Mouse (Mus musculus) neural tube, embryonic 11.5 days (tissue): ENCODE data around the gene Cbx4. TPM values are rescaled to one million over a fixed set of nuclear protein-coding genes. Genes with fewer than 3 reads are reported as not detected.
"Not testable (repeated sequence)": the region's sequence is repeated elsewhere in the genome, so short reads cannot be mapped to it uniquely, and the experiment has no call there.

ENCODE experiments used
- ATAC-seq: fragments of 200-750 bp; cut with Nextera tagmentation; 2 replicates; pipeline ENCODE4 v1.8.0; 2017; ENCODE audit warnings: moderate number of reproducible peaks, mild to moderate bottlenecking, moderate TSS enrichment, moderate library complexity; ENCODE audit not compliant: insufficient read depth, low FRiP score, low TSS enrichment
- DNase-seq: peaks from one replicate; pipeline ENCODE4 v3.0.0-alpha.2; 2015; ENCODE audit warnings: low spot score
- H3K27ac ChIP-seq: fragments of 300-500 bp; sonication (generic); 2 replicates; pipeline ENCODE4 v1.5.1; 2014; ENCODE audit warnings: low read depth, mild to moderate bottlenecking, low read length
- H3K27me3 ChIP-seq: fragments of 300-500 bp; sonication (generic); 2 replicates; pipeline ENCODE4 v1.6.1; 2014; ENCODE audit warnings: mild to moderate bottlenecking, low read length, mixed read lengths; ENCODE audit not compliant: control insufficient read depth, insufficient read depth
- H3K36me3 ChIP-seq: fragments of 300-500 bp; sonication (generic); 2 replicates; pipeline ENCODE4 v1.6.1; 2014; ENCODE audit warnings: mild to moderate bottlenecking, low read length, moderate library complexity, mixed read lengths; ENCODE audit not compliant: control insufficient read depth, insufficient read depth
- H3K4me1 ChIP-seq: fragments of 300-500 bp; sonication (generic); 2 replicates; pipeline ENCODE4 v1.6.1; 2014; ENCODE audit warnings: low read length, mixed read lengths; ENCODE audit not compliant: control insufficient read depth, insufficient read depth
- H3K4me2 ChIP-seq: fragments of 300-500 bp; sonication (generic); 2 replicates; pipeline ENCODE4 v1.6.1; 2014; ENCODE audit warnings: low read depth, mild to moderate bottlenecking, moderate library complexity
- H3K4me3 ChIP-seq: fragments of 300-500 bp; sonication (generic); 2 replicates; pipeline ENCODE4 v1.5.1; 2014; ENCODE audit warnings: low read depth, low read length
- H3K9ac ChIP-seq: fragments of 300-500 bp; sonication (generic); 2 replicates; pipeline ENCODE4 v1.6.1; 2014; ENCODE audit warnings: mild to moderate bottlenecking, low read length
- H3K9me3 ChIP-seq: fragments of 300-500 bp; sonication (generic); 2 replicates; pipeline ENCODE4 v1.6.1; 2016; ENCODE audit warnings: low read length; ENCODE audit not compliant: control insufficient read depth
- WGBS: fragments of 180-500 bp; shearing (Covaris S2); extraction: QIAGEN DNeasy Blood & Tissue Kit; methylation state at CpG from one replicate; pipeline ENCODE4 v1.1.7; 2014; 5-methylcytosine and 5-hydroxymethylcytosine counted together
- polyA plus RNA-seq: library from polyadenylated mRNA; unstranded; fragments of >200 nt; fragmentation: Nextera tagmentation; extraction: Ambion mirVana; gene quantifications from 2 replicates; pipeline ENCODE4 v1.2.1, GENCODE M21; 2014

Cbx4 gene
- polyA plus RNA-seq, 1 experiment from 2014 or later = 6.1 TPM

DNA sequence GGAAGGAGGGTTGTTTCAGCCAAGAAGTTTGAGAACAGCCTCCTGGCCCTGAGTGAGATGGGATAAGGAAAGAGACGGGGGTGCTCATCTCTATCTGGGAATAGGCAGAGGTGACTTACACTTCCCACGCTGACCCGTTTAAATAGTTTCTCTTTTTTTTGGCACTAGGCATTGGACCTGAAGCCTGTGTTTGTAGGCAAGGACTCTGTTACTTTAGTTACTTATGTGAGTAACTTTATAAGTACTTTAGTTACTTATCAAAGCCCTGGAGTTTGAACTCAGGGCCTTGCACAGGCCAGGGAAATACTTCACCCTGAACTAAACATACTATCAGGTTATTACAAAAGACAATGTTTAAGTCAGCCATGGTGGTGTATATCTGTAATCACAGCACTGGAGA is 18.0 kb upstream of the Cbx4 start:
- H3K9ac ChIP-seq = no peak overlapping the region
- no peaks in the 10 kb centered on the region for H3K27me3 ChIP-seq
- H3K27ac ChIP-seq = no peak overlapping the region
- no peak overlapping the region for H3K4me2 ChIP-seq
- no peak overlapping the region for H3K4me3 ChIP-seq
- H3K4me1 ChIP-seq = no peaks in the 10 kb centered on the region; the same call in 1 of the 2 replicates
- H3K36me3 ChIP-seq = no peaks in the 10 kb centered on the region
- WGBS = 93% methylated on average over 3 of the region's 3 CpGs
- ATAC-seq (no peak), DNase-seq (no peak)
- H3K9me3 ChIP-seq = no peaks in the 10 kb centered on the region

DNA sequence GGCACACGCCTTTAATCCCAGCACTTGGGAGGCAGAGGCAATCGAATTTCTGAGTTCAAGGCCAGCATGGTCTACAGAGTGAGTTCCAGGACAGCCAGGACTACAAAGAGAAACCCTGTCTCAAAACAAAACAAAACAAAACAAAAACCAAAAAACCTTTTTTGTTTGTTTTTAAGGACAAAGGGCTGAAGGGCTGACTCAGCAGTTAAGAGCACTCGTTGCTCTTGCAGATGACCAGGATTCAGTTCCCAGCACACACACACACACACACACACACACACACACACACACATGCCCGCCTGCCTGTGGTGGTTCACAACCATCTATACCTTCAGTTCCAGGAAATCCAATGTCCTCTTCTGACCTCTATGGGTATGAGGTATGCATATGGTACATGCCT is 14.3 kb upstream of the Cbx4 start:
- not testable (repeated sequence) for H3K9me3 ChIP-seq, H3K27me3 ChIP-seq, H3K4me3 ChIP-seq, DNase-seq, H3K36me3 ChIP-seq, H3K27ac ChIP-seq, H3K4me1 ChIP-seq, H3K4me2 ChIP-seq, H3K9ac ChIP-seq, ATAC-seq
- WGBS = 73% methylated on average over 4 of the region's 4 CpGs

DNA sequence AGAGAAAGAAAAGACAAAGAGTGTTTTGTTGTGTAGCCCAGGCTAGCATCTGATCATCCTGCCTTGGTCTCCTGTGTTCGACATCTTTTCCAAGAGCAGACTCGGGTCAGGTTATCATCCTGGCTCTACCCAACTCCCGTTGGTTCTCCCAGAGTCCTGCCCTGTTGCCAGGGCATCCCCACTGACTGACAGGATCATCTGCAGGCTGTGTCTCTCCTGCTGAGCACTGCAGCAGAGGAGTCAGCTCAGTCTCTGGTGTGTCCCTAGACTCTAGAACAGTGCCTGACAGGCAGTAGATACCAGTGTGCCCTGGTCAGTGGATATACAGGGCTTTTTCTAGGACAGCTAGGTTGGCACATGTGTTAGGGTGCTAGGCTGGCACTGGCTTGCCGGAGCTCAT is 12.2 kb upstream of the Cbx4 start:
- WGBS = 60% methylated on average over 4 of the region's 4 CpGs
- H3K9me3 ChIP-seq = no peaks in the 10 kb centered on the region
- DNase-seq (no peak), ATAC-seq (no peak)
- no peak overlapping the region for H3K9ac ChIP-seq
- H3K4me3 ChIP-seq = no peak overlapping the region
- 0 out of 2 replicates have a peak, but pooled peaks cover 3% of the 10 kb centered on the region for H3K27me3 ChIP-seq
- H3K4me2 ChIP-seq = no peak overlapping the region
- H3K4me1 ChIP-seq = no peaks in the 10 kb centered on the region
- no peaks in the 10 kb centered on the region for H3K36me3 ChIP-seq
- no peak overlapping the region for H3K27ac ChIP-seq

DNA sequence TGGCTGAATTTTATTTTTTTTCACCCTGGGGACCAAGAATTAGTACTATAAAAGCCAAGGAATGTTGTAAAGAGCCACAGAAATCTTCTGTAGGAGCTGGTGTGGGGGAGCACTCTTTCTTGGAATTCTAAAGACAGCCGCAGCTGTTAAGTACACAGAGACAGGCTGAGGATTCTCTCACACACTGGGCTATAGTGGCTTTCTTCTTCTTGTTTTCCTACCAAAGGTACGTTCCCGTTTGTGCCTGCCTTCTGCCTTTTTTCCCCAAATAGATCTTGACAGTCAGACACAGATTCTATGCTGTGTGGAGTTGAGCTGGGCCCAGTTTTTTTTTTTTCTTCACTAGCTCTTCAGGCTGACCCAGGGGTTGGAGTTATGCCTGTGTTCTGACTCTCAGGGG is 9.4 kb upstream of the Cbx4 start:
- no peaks in the 10 kb centered on the region for H3K9me3 ChIP-seq
- peaks cover 16% of the 10 kb centered on the region for H3K27me3 ChIP-seq
- H3K4me1 ChIP-seq = peaks cover 8% of the 10 kb centered on the region
- no peak overlapping the region for H3K27ac ChIP-seq
- H3K9ac ChIP-seq = no peak overlapping the region
- no peaks in the 10 kb centered on the region for H3K36me3 ChIP-seq
- DNase-seq (no peak), ATAC-seq (no peak)
- no peak overlapping the region for H3K4me3 ChIP-seq
- no peak overlapping the region for H3K4me2 ChIP-seq
- 45% methylated on average over 3 of the region's 3 CpGs for WGBS

DNA sequence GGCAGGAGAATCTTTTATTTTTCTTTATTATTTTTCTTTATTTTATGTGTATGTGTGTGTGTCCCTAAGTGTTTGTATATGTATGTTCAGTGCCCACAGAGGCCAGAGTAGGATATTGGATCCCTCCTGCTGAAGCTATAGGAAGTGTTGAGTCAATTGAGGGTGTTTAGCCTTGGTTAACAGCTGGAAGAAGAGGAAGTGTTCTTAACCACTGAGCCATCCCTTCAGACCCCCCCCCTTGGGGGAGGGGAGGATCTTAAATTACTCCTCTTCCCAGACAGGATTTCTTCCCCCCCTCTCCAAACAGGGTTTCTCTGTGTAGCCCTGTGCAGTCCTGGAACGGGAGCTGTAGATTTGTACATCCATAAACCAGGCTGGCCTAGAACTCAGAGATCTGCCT is 7.3 kb upstream of the Cbx4 start:
- DNase-seq (no peak), ATAC-seq (no peak)
- Histone ChIP-seq H3K4me2 (no peak overlapping the region), H3K27ac (no peak overlapping the region), H3K4me3 (no peak overlapping the region), H3K9me3 (no peaks in the 10 kb centered on the region), H3K4me1 (peaks cover 20% of the 10 kb centered on the region), H3K9ac (no peak overlapping the region), H3K27me3 (peaks cover 37% of the 10 kb centered on the region), H3K36me3 (no peaks in the 10 kb centered on the region)
- 63% methylated on average over 1 of the region's 1 CpGs for WGBS

DNA sequence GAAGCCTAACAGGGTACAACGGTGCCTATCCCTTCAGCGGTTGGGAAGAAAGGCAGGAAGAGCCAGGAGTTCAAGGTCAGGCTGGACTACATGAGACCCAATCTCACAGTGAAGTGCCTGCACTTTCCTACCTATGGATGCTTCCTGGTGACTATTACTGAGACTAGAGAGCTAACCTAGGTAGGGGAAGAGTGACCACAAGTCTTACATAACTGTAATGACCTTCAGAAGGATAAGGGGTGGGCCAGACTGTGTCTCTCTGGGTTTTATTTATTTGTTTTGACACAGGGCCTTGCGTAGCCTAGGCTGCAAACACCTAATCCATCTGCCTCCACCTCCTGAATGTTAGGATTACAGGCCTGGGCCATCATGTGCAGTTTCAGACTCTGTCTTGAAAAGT is 6.3 kb upstream of the Cbx4 start:
- H3K9me3 ChIP-seq = no peaks in the 10 kb centered on the region
- H3K4me1 ChIP-seq = peaks cover 23% of the 10 kb centered on the region
- H3K36me3 ChIP-seq = no peaks in the 10 kb centered on the region
- no peak for DNase-seq
- H3K9ac ChIP-seq = no peak overlapping the region
- no peak overlapping the region for H3K4me3 ChIP-seq
- no peak for ATAC-seq
- H3K4me2 ChIP-seq = no peak overlapping the region
- WGBS = 72% methylated on average over 3 of the region's 3 CpGs
- no peak overlapping the region for H3K27ac ChIP-seq
- H3K27me3 ChIP-seq = peaks cover 47% of the 10 kb centered on the region

DNA sequence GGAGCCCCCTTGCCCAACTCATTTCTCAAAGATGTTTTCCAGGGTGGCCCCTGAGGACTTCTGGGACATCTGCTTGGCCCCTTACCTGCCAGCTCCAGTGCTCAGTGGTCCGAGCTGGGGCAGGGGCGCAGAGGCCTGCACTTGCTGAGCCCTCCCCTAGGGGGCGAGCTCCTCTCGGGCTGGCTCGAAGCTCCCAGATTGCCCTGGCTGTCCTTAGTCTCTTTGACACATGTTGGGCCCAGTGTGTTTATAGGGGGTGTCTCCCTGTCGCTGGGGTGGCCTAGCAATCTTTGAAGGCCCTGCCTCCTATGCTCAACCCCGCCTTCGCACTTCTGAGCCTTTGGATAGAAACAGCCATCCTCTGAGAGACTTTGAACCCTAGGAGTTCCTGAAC is 5.6 kb upstream of the Cbx4 start:
- no peak overlapping the region for H3K9ac ChIP-seq
- ATAC-seq (no peak), DNase-seq (peak; percentile 76)
- no peak overlapping the region for H3K4me3 ChIP-seq
- no peaks in the 10 kb centered on the region for H3K36me3 ChIP-seq
- H3K27ac ChIP-seq = no peak overlapping the region
- H3K9me3 ChIP-seq = no peaks in the 10 kb centered on the region
- H3K27me3 ChIP-seq = peaks cover 54% of the 10 kb centered on the region
- H3K4me1 ChIP-seq = peaks cover 23% of the 10 kb centered on the region
- no peak overlapping the region for H3K4me2 ChIP-seq
- WGBS = 1% methylated on average over 8 of the region's 8 CpGs

DNA sequence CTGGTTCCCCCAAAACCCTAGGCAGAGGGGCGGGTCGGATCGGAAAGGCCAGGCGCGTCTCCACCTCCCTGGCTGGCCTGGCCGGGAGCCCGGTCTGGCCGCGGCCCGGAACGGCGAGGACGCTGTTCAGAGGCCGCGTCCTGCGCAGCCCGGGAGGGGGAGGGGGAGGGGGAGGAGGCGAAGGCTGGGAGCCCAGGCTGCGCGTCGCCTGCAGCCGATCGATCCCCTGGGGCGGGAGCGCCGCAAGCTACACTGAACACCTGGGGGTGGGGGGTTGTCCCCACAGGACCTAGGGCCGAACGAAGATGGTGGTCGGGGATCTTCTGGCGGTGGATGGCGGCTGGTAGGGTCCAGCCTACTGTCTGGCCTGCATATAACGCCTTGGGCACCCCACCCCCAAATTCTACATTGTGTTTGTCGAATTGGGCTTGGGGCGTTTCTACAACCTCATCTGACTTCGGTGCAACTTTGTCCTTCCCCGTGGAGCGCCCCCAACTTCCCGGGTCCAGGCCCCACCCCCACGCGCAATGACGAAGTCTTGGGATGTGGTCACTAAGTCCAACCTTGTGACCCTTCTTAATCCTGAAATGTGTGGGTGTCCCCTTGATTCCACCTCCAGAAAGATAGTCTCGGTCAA is 5.1 kb upstream of the Cbx4 start:
- under 1% methylated on average over 25 of the region's 42 CpGs for WGBS
- H3K27me3 ChIP-seq = peaks cover 57% of the 10 kb centered on the region

More for the DNA sequence above, 5.1 kb upstream of the Cbx4 start:
- Histone ChIP-seq H3K9me3 (no peaks in the 10 kb centered on the region), H3K36me3 (no peaks in the 10 kb centered on the region), H3K4me3 (peak overlapping the region; percentile 50), H3K27ac (peak overlapping the region; percentile 34; the same call in 1 of the 2 replicates), H3K9ac (peak overlapping the region; percentile 65), H3K4me1 (peaks cover 23% of the 10 kb centered on the region), H3K4me2 (peak overlapping the region; percentile 95)
- peak; percentile 79 for DNase-seq
- peak; percentile 36 for ATAC-seq
